Mouse (Mus musculus) embryonic facial prominence, embryonic 14.5 days (tissue): ENCODE data around the gene Hcls1. TPM values are rescaled to one million over a fixed set of nuclear protein-coding genes. Genes with fewer than 3 reads are reported as not detected.

Source experiments
- ATAC-seq: fragments of 200-750 bp; cut with Nextera tagmentation; 2 replicates; pipeline ENCODE4 v1.8.0; 2017; ENCODE audit warnings: low read depth, moderate number of reproducible peaks, moderate TSS enrichment
- DNase-seq: peaks from one replicate; pipeline ENCODE4 v3.0.0-alpha.2; 2015; ENCODE audit warnings: low spot score
- H3K27ac ChIP-seq: fragments of 300-500 bp; sonication (generic); replicated peaks from 2 replicates; pipeline ENCODE4 v1.5.1; 2014; ENCODE audit warnings: low read depth, mild to moderate bottlenecking, low read length, moderate library complexity
- H3K27me3 ChIP-seq: fragments of 300-500 bp; sonication (generic); replicated peaks from 2 replicates; pipeline ENCODE4 v1.6.1; 2014; ENCODE audit warnings: low read length; ENCODE audit not compliant: control insufficient read depth, insufficient read depth
- H3K36me3 ChIP-seq: fragments of 300-500 bp; sonication (generic); 2 replicates; pipeline ENCODE4 v1.6.1; 2014; ENCODE audit warnings: low read length, mixed read lengths; ENCODE audit not compliant: control insufficient read depth, insufficient read depth
- H3K4me1 ChIP-seq: fragments of 300-500 bp; sonication (generic); 2 replicates; pipeline ENCODE4 v1.6.1; 2014; ENCODE audit warnings: antibody characterized with exemption, low read length; ENCODE audit not compliant: control insufficient read depth, insufficient read depth
- H3K4me2 ChIP-seq: fragments of 300-500 bp; sonication (generic); 2 replicates; pipeline ENCODE4 v1.6.1; 2014; ENCODE audit warnings: low read depth, mild to moderate bottlenecking, low read length, moderate library complexity, mixed read lengths
- H3K4me3 ChIP-seq: fragments of 300-500 bp; sonication (generic); 2 replicates; pipeline ENCODE4 v1.5.1; 2014; ENCODE audit warnings: low read depth, mild to moderate bottlenecking, low read length
- H3K9ac ChIP-seq: fragments of 300-500 bp; sonication (generic); 2 replicates; pipeline ENCODE4 v1.6.1; 2014; ENCODE audit warnings: low read depth, mild to moderate bottlenecking, low read length, moderate library complexity, mixed read lengths
- H3K9me3 ChIP-seq: fragments of 300-500 bp; sonication (generic); 2 replicates; pipeline ENCODE4 v1.6.1; 2016; ENCODE audit warnings: low read length; ENCODE audit not compliant: control insufficient read depth
- WGBS: fragments of 180-500 bp; shearing (Covaris S2); extraction: QIAGEN DNeasy Blood & Tissue Kit; methylation state at CpG from one replicate; pipeline ENCODE4 v1.1.7; 2014; 5-methylcytosine and 5-hydroxymethylcytosine counted together
- polyA plus RNA-seq: library from polyadenylated mRNA; unstranded; fragments of >200 nt; fragmentation: Nextera tagmentation; extraction: Ambion mirVana; gene quantifications from 2 replicates; pipeline ENCODE4 v1.2.1, GENCODE M21; 2014

Hcls1 gene
- polyA plus RNA-seq, 1 experiment from 2014 or later = 3.9 TPM

- peak overlapping the region; percentile 76 for H3K9ac ChIP-seq
- H3K27me3 ChIP-seq = no peaks in the 10 kb centered on the region
- DNase-seq (no peak), ATAC-seq (no peak)
- H3K9me3 ChIP-seq = no peaks in the 10 kb centered on the region
- peak overlapping the region; percentile 91 for H3K4me2 ChIP-seq
- no peaks in the 10 kb centered on the region for H3K4me1 ChIP-seq
- peak overlapping the region; percentile 83 for H3K4me3 ChIP-seq
- 57% methylated on average over 5 of the region's 5 CpGs for WGBS
- H3K27ac ChIP-seq = no peak overlapping the region
- peaks cover 4% of the 10 kb centered on the region; the same call in 1 of the 2 replicates for H3K36me3 ChIP-seq
These were observed 77.6 kb downstream of the Hcls1 start for GRCm38 (mm10) chr16:37012336-37012735.

Other genes starting within 250 kb of the Hcls1 start
- 4.3 and 5.3 TPM in 2 replicates for gene Ildr1, start 241.0 kb upstream of the Hcls1 start, polyA plus RNA-seq
- gene Slc15a2, start 150.0 kb upstream of the Hcls1 start, polyA plus RNA-seq = 7.0 and 10.7 TPM in 2 replicates
- gene Iqcb1, start 106.6 kb upstream of the Hcls1 start, polyA plus RNA-seq = 32.2 and 37.9 TPM in 2 replicates
- gene Eaf2, start 60.0 kb upstream of the Hcls1 start, polyA plus RNA-seq = 3.4 and 3.6 TPM in 2 replicates
- gene Golgb1, start 59.8 kb upstream of the Hcls1 start, polyA plus RNA-seq = 107 and 120 TPM in 2 replicates
- gene Fbxo40, start 55.5 kb downstream of the Hcls1 start, polyA plus RNA-seq = 0.84 and 0.86 TPM in 2 replicates
- 4.4 and 5.1 TPM in 2 replicates for gene Polq, start 76.8 kb downstream of the Hcls1 start, polyA plus RNA-seq